Mouse (Mus musculus) small intestine, adult 2 months (tissue): ENCODE results near the gene Dock3. TPM values are rescaled to one million over a fixed set of nuclear protein-coding genes. Genes with fewer than 3 reads are reported as not detected.

Experiments
- H3K27ac ChIP-seq: fragments of 200-500 bp; 2 replicates; pipeline ENCODE4 v1.5.1; 2012; ENCODE audit warnings: low read depth, low read length, control low read depth, inconsistent platforms; ENCODE audit not compliant: insufficient read depth
- H3K27me3 ChIP-seq: fragments of 200-500 bp; 2 replicates; pipeline ENCODE4 v1.6.1; 2012; ENCODE audit warnings: mild to moderate bottlenecking, moderate library complexity, low read length, inconsistent platforms; ENCODE audit not compliant: control insufficient read depth, insufficient read depth
- H3K36me3 ChIP-seq: fragments of 200-500 bp; 2 replicates; pipeline ENCODE4 v1.6.1; 2012; ENCODE audit warnings: mild to moderate bottlenecking, low read length, control low read depth, inconsistent platforms; ENCODE audit not compliant: control insufficient read depth, insufficient read depth
- H3K4me1 ChIP-seq: fragments of 200-500 bp; 2 replicates; pipeline ENCODE4 v1.6.1; 2012; ENCODE audit warnings: low read length, inconsistent platforms, mixed read lengths; ENCODE audit not compliant: control insufficient read depth, insufficient read depth, insufficient read length
- H3K4me3 ChIP-seq: fragments of 200-500 bp; 2 replicates; pipeline ENCODE4 v1.5.1; 2012; ENCODE audit warnings: low read depth, mild to moderate bottlenecking, control low read depth, inconsistent platforms, low read length, moderate library complexity
- CTCF ChIP-seq: fragments of 200-500 bp; IDR thresholded peaks from 2 replicates; pipeline ENCODE4 v1.5.1; 2012; ENCODE audit warnings: low read depth, mild to moderate bottlenecking, control low read depth, inconsistent platforms, low read length, moderate library complexity, mixed read lengths; ENCODE audit not compliant: insufficient replicate concordance, insufficient read length; ENCODE audit errors: extremely low read depth
- POLR2A ChIP-seq: fragments of 200-500 bp; IDR thresholded peaks from 2 replicates; pipeline ENCODE4 v1.6.1; 2012; ENCODE audit warnings: low read depth, mild to moderate bottlenecking, control low read depth, inconsistent platforms, low read length, moderate library complexity
- WGBS: fragments of 180-500 bp; shearing (Covaris S2); methylation state at CpG from one replicate; pipeline ENCODE4 v1.1.7; 2018; 5-methylcytosine and 5-hydroxymethylcytosine counted together
- polyA plus RNA-seq: library from polyadenylated mRNA; depleted of rRNA; stranded (reverse); fragments of >200 nt; gene quantifications from 2 replicates; pipeline ENCODE4 v1.2.3, GENCODE M21; 2012

Dock3 gene
- polyA plus RNA-seq, 1 experiment, result 3.1 TPM

DNA sequence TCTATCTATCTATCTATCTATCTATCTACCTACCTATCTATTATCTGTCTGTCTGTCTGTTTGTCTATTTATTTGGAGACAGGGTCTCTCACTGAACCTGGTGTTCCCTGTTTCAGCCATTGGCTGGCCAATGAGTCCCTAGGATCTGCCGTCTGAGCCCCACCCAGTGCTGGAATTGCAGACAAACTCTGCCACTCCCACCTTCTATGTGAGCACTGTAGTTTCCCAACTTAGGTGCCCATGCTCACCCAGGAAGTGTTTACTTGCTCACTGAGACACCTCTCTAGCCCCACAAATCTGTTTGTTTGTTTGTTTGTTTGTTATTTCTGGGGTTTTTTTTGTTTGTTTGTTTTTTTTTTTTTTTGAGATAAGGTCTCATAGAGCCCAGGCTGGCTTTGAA, 35.3 kb upstream of the Dock3 start:
- TF ChIP-seq POLR2A (no peak), CTCF (no peak)
- WGBS, result 30% methylated on average over 1 of the region's 1 CpGs
- Histone ChIP-seq H3K4me3 (no peak overlapping the region), H3K27ac (no peak overlapping the region), H3K4me1 (no peaks in the 10 kb centered on the region; the same call in 1 of the 2 replicates), H3K36me3 (peaks cover 13% of the 10 kb centered on the region), H3K27me3 (no peaks in the 10 kb centered on the region)

- H3K27ac ChIP-seq, result no peak overlapping the region
- 80% methylated on average over 3 of the region's 3 CpGs for WGBS
- H3K4me3 ChIP-seq, result no peak overlapping the region
- no peaks in the 10 kb centered on the region; the same call in 1 of the 2 replicates for H3K4me1 ChIP-seq
- TF ChIP-seq POLR2A (no peak), CTCF (no peak)
- peaks cover 23% of the 10 kb centered on the region for H3K36me3 ChIP-seq
- no peaks in the 10 kb centered on the region for H3K27me3 ChIP-seq
Observed at GRCm38 (mm10) chr9:107264731-107265130, 33.0 kb upstream of the Dock3 start.

DNA sequence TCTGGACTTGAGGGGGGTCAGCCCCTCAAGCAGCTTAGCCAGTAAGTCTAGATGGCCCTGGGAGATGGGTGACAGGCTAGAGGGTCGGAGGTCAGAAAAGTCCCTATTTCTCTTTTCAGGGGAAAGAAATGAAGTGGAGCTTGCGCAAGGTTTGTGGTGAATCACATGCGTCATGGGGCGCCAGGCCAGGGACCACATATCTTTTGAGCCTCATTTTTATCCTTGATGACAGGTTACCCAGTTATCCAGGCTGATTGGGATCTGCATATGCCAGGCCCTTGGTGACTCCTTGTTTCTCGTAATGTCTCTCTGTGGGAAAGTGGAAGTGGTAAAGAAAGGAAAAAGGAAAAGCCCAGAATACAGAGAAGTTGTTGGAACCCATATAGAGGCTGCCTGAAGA, 32.2 kb upstream of the Dock3 start:
- Histone ChIP-seq H3K27ac (no peak overlapping the region), H3K27me3 (no peaks in the 10 kb centered on the region), H3K36me3 (peaks cover 31% of the 10 kb centered on the region), H3K4me3 (no peak overlapping the region), H3K4me1 (no peaks in the 10 kb centered on the region; the same call in 1 of the 2 replicates)
- TF ChIP-seq CTCF (no peak), POLR2A (no peak)
- 85% methylated on average over 5 of the region's 5 CpGs for WGBS

DNA sequence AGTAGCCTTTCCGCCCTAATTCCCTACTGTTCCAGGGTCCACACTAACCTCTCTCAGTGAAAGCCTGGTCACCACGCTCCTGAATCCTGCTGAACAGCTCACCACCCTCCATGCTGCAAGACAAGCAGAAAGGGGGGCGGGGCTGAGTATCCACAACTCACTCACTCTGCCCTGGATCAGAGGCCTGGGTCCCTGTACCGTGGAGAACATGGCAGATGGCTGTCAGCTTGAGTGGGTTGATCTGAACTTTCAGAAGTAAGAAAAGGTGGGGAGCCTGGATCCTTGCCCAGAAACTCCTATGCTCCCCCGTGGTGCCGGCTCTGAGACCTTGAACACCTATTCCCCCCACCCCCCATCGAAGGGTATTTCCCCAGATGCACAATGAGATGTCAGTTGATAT, 30.7 kb upstream of the Dock3 start:
- TF ChIP-seq CTCF, result no peak
- TF ChIP-seq POLR2A, result no peak
- WGBS, result 88% methylated on average over 7 of the region's 7 CpGs
- Histone ChIP-seq H3K27me3 (no peaks in the 10 kb centered on the region), H3K36me3 (peaks cover 40% of the 10 kb centered on the region), H3K4me1 (no peaks in the 10 kb centered on the region), H3K4me3 (no peak overlapping the region), H3K27ac (no peak overlapping the region)

DNA sequence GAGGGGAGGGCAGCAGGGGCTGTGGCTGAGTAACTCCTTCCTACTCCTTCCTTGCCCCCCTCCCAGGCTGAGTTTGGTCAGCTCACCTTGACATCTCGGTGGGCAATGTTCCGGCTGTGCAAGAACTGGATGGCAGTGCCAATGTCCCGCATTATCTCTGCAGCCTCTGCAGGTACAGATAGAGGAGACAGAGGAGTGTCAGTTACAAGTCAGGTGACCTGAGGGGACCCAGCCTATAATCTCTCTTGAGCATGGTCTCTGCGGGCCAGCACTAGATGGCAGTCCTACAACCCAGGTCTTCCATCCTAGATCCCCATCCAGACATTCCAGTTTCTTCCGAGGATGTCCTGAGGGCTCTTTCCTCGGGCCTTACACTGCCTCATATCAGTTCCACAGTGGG, 30.1 kb upstream of the Dock3 start:
- Histone ChIP-seq H3K4me3 (no peak overlapping the region), H3K4me1 (no peaks in the 10 kb centered on the region), H3K36me3 (peaks cover 43% of the 10 kb centered on the region), H3K27me3 (no peaks in the 10 kb centered on the region), H3K27ac (no peak overlapping the region)
- 86% methylated on average over 6 of the region's 6 CpGs for WGBS
- no peak for TF ChIP-seq CTCF
- TF ChIP-seq POLR2A, result no peak

- H3K4me3 ChIP-seq, result no peak overlapping the region
- 60% methylated on average over 8 of the region's 8 CpGs for WGBS
- H3K4me1 ChIP-seq, result no peaks in the 10 kb centered on the region
- no peak for TF ChIP-seq POLR2A
- TF ChIP-seq CTCF, result no peak
- H3K36me3 ChIP-seq, result peaks cover 51% of the 10 kb centered on the region
- H3K27ac ChIP-seq, result no peak overlapping the region
- H3K27me3 ChIP-seq, result no peaks in the 10 kb centered on the region
Observed at GRCm38 (mm10) chr9:107260836-107261235, 29.1 kb upstream of the Dock3 start.

DNA sequence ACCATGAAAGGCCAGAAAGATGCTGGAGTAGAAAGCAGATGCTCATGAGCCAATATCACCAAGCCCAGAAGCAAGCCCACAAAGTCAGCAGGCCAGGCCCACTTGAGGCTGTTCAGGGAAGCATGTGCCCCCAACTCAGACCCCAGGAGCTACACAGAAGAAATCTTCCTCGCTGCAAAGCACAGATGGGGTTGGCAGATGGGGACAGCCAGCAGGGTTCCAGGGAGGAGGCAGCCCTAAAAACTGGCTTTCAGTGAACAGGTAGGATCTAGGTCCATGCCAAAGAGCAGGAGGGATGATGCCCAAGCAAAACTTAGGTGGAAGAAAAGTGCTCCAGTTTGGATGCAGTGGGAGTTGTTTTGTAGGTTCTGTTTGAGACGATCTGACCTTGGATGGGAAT, 28.7 kb upstream of the Dock3 start:
- no peak for TF ChIP-seq POLR2A
- TF ChIP-seq CTCF, result no peak
- H3K36me3 ChIP-seq, result peaks cover 55% of the 10 kb centered on the region
- no peaks in the 10 kb centered on the region for H3K4me1 ChIP-seq
- no peak overlapping the region for H3K27ac ChIP-seq
- WGBS, result 75% methylated on average over 2 of the region's 2 CpGs
- H3K27me3 ChIP-seq, result no peaks in the 10 kb centered on the region
- H3K4me3 ChIP-seq, result no peak overlapping the region

DNA sequence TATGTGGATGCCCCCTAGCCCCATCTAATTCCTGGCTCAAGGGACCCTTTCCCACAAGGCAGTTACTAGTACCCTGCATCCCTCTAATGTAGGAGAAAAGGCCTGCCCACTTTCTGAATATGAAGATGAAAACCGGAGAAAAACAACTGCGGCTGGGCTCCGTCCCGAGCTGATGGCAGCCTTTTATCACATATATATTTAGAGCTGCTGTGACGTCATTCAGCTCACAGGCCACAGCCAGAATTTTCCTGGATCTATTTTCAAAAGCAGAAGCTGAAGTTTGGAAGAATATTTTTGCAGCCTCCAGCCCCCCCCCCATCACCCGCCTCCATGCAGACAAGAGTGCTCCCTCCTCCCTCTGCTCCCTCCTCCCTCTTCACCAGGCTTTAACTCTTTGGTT, 27.9 kb upstream of the Dock3 start:
- WGBS, result 74% methylated on average over 6 of the region's 6 CpGs
- H3K27me3 ChIP-seq, result no peaks in the 10 kb centered on the region
- no peak overlapping the region for H3K4me3 ChIP-seq
- no peak overlapping the region for H3K27ac ChIP-seq
- no peaks in the 10 kb centered on the region for H3K4me1 ChIP-seq
- peaks cover 63% of the 10 kb centered on the region for H3K36me3 ChIP-seq
- TF ChIP-seq CTCF (no peak), POLR2A (no peak)
